Mouse (Mus musculus): ENCODE measurements around the gene Xylt1.

The Xylt1 gene

DNA sequence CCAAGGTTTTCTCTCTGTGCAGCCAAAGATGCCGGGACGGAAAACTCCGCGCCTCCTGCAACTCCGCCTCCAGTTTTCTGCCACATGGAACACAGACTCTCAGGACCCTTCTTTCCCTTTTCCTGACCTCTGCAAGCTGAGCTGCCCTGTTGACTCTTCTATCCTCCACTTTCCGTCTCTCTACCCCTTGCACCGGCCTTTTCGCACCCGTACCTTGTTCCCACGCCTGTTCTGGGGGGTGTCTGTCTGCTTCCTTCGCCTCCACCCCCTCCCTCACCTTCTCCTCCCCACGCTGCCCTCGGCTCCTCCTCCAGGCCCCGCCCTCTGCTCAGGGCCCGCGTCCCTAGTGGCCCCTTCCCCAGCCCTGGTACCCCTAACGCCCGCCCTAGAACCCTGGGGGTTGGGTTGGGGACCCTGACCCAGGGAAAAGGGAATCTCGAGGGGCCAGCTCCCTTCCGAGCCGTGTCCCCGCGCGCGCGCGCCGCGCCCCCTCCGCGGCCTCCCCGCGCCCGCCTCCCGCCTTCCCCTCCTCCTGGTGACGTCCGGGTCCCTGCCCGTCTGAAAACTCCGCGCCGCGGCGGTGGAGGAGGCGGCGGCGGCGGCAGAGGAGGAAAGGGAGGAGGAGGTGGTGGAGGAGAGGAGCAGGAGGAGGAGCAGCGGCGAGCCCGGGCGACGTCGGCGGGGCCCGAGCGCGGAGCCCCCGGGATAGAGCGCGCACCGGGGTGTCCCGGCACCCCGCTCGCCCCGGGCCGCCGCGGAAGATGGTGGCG is at the start of gene Xylt1:
Gene Xylt1 (plus strand): TSS at position 562 of the 770 bp plus-strand sequence.
- in situ Hi-C loops (cut with MboI; ENCODE audit: low sequenced_read_pairs) = no loop called here

DNA sequence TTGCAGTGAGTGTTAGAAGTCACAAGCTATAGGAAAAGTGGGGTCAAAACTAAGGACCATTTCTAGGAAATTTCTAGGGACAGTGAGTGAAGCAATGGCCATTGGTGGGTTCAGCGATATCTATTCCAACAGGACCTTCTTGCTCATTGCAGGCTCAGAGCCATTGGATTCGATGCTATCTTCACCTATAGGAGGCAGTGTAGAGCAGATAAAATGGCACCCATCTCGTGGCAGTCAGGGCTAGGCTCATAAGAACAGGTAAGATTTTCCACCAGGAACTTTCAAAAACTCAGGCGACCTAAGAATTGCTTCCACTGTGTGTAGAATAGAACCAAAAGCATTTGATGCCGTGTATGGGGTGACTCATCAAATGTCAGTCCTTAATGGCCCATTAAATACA is 46.8 kb upstream of the Xylt1 start:
- in situ Hi-C loops (cut with MboI; ENCODE audit: low sequenced_read_pairs) = no loop called here

DNA sequence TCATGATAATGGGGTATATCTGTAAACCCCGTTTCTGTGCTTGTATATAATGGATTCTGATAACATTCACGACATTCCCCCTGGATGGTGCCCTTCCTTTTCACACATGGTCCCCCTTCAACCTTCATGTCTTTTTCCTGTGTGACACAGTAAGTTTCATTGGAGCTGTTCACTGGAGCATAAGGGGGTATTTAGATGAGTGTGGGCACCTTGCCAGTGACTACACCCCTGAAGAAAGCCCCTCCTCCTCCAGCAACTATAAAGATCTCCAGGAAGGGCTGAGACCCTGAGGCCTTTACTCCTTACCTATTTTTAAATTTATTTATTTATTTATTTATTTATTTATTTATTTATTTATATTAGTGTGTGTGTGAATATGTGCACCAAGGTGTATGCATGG is 24.5 kb upstream of the Xylt1 start:
- in situ Hi-C loops (cut with MboI; ENCODE audit: low sequenced_read_pairs) = no loop called here

DNA sequence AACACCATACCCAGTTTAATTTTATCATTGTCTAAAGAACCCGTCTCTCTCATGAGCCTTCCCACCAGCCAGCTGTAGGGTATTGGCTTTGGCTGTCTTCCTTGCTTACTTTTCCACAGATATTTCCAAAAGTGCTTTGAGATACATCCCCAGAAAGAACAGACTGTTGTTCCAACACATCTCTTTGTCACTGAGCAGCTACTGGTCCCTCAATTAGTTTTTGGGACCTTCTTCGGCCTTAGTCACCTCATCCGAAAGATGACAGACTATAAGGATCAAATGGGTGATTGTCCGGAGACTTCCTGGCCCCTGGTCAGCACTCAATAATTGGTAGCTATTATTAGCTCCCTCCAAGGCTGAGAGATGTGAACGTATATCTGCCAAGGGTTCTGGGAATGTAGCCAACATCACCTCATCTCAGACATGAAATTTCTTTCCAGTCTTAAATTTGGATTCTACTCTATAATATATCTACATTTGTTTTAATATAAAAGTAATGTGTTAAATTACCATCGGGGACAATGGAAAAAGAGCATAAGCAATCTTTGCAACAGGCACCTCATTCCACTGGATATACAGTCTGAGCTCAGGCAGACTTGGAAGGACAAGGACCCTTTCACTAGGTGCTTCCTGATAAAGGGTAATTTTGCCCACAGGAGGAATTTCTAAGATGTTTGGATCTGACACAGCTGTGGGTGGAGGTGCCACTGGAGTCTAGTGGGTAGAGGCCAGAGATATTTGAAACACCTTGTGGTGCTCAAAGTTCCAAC is 23.2 kb upstream of the Xylt1 start:
- in situ Hi-C loops (cut with MboI; ENCODE audit: low sequenced_read_pairs) = no loop called here

DNA sequence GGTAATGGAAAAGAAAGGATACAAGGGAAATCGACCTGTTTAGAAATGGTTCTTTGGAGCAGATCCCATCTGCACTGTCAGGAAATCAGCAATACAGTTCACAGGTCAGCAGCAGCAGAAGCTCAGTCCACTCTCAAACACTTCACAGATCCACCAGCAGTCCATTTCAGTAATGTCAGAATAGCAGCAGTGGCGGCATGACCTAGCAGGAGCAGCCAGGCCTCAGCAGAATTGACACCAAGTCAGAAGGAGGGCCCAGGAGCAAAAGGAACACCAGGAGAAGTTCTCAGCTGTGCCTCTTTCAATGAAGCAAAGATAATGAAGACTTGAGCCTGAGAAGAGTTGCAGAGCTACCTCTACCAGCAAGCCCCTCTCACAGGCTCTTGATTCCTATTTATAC is 19.5 kb upstream of the Xylt1 start:
- in situ Hi-C loops (cut with MboI; ENCODE audit: low sequenced_read_pairs) = no loop called here

DNA sequence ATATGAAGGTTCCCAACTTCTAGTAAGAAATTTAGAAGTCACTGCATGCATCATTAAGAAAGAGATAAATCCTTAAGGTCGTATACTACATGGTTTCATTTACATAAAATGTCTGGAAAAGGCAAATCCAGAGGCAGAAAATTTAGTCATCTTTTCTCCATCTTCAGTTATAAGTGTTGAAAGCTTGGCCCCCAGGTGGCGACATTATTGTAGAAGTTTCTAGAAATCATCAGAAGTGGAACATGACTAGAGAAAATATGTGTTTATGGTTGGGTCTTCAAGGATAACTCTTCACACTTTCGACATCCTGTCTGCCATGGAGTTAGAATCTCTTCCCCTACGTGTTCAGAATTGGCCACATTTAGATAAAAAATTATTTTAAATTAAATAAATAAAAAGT is 18.3 kb upstream of the Xylt1 start:
- in situ Hi-C loops (cut with MboI; ENCODE audit: low sequenced_read_pairs) = no loop called here

DNA sequence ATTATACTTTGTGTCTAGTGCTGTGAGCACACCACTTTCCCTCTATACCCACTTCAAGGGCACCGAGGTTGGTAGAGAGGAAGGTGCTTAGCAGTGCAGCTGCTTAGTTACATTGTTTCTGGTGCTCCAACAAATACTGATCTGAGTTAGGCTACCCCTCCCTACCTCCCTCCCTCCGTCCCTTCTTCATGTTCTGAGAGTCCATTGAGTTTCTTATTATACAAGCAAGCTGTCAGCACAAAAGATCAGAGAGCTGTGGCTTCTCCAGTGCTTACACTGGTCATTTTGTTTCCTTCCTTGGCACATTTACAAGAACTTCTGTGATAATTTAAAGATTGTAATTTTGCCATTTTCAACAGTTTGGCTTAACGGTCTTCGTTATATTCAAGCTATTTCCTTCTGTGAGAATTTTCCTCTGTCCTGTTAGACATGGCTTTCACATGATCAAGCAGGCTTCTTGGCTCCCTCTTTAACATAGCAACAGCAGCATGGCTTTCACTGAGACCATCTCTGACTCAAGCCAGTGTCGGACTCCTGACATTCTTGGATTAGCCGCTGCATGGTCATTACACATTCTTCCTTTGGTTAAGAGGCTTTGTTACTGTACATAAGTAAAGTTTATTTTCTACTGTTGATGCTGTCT is 12.0 kb upstream of the Xylt1 start:
- in situ Hi-C loops (cut with MboI; ENCODE audit: low sequenced_read_pairs) = no loop called here

DNA sequence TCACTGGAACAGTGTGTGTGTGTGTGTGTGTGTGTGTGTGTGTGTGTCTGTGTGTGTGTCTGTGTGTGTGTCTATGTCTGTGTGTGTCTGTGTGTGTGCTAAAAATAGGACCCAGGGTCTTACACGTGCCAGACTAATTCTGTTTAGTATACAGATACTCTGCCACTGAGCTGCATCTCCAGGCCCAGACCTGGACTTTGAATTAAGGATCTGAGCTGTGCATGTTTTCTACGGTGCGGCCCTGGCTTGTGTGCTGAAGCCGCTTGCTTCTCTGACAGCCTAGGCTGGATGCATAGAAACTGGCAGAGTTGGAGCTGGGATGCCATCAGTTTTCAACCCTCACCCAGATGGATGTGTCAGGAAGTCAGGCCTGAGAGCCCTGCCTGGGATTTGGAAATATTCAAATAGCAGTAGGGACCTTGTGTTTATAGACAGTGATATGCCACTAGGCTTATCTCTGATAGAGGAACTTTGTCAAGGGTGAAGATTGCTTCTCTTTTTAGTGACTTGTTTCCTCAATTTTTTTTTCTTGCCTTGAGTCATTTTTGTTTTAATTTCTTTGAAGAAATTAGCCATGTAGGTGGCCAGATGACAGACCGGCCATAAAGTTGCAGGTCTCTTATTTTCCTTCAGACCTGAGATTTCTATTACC is 11.4 kb upstream of the Xylt1 start:
- in situ Hi-C loops (cut with MboI; ENCODE audit: low sequenced_read_pairs) = no loop called here

DNA sequence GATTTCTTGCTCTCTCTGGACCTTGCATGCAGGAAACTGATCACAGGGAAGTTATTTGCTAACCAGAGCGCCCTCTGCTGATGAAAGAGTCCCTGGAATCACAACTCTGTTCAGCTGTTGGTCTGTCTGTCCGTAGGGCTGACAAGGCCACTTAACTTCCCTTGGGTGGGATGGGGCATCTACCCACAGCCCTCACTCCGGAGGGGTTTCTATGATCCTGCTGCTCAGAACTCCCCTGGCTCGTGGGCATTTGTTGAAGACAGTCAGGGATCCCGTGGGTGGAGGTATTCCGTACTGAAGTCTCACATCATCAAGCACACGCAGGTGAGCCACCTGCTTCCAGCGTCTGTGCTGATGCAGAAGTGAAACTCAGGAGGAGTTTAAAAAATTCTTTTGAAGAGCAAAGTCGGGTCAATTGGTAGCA is 4.9 kb upstream of the Xylt1 start:
- in situ Hi-C loops (cut with MboI; ENCODE audit: low sequenced_read_pairs) = loop anchor here (10.0 kb wide), 1 partner anchor 259 kb away; no protein-coding TSS in a partner anchor

DNA sequence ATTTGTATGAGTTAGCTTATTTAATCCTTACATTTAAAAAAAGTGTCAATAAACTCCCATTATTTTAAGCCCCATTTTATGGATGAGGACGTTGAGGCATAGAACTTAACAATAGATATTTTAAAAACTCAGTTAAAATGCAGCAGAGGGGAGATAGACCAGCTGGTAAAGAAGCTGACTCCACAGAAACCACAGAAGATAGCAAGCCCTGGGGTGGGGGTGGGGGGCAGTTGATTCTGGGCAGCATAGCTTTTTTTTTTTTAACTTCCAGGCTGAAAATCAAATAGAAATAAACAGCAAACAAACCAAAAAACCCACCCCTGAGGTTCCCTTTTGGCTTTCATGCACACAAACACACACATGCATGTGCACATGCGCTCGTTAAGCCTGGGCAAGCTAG is 3.6 kb upstream of the Xylt1 start:
- in situ Hi-C loops (cut with MboI; ENCODE audit: low sequenced_read_pairs) = loop anchor here (10.0 kb wide), 1 partner anchor 258 kb away; no protein-coding TSS in a partner anchor

DNA sequence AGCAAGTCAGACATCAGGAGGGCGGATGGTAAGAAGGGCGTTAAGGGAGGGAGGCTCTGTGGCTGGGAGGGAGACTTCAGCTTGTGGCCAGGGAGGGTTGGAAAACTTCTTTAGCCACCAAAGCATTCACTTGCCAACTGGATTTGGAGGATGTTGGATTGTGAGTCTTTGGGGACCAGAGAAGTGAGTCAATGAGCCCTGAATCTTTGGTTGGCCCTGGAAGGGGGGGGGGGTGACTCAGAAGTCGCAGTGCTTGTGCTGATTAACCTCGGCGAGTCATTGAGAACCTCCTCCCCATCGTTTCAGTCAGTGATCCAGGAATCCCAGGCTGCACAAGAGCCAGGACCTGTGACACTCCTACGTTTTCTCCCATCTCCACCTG is 752 bp upstream of the Xylt1 start:
- in situ Hi-C loops (cut with MboI; ENCODE audit: low sequenced_read_pairs) = no loop called here

DNA sequence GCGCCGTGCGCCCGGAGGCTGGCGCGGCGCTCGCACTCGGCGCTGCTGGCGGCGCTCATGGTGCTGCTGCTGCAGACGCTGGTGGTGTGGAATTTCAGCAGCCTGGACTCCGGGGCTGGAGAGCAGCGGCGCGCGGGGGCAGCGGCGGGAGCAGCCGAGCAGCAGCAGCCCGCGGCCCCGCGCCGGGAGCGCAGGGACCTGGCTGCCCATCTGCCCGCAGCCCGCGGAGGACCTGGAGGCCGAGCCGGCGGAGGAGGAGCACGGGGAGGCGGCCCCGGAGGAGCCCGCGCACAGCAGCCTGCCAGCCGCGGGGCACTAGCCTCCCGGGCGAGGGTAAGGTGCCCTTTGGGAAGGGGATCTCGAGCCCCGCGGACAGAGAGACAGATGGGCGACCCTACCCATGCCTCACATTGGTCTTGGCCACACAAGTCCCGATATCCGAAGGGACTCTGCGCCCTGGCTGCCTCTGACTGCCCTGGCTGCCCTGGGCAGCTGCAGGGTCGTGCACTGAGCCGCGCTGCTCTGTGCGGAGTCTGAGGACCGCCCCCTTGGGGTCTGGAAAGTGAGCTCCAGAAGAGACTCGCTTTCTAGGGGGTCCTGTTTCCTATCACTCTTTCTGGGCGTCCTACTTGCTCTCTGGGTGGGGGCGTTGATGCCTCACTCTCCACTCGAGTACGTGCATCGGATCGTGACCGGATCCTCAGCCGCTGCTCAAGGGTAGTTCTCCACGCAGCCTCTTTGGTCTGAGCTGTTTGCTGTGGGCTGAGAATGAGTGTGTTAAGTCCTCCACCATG is 606 bp downstream of the Xylt1 start:
- in situ Hi-C loops (cut with MboI; ENCODE audit: low sequenced_read_pairs) = no loop called here

DNA sequence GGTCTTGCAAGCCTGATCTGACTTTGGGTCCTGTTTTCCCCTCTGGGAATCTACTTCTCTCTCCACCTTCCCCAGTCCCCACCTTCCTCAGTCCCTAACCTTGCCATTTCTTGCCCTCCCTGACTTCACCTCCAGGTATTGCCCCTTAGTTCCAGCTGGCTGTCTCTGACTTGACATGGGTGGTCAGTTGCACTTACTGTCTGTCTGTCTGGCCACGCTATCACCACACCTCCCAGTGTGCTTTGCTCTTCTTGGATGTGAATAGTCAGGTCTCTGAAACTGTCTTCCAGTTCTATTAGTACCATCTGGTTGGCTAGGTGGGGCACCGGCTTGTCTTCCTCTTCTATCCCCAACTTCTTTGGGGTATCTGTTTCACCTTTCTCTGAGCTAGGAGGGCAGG is 1.2 kb downstream of the Xylt1 start:
- in situ Hi-C loops (cut with MboI; ENCODE audit: low sequenced_read_pairs) = no loop called here

DNA sequence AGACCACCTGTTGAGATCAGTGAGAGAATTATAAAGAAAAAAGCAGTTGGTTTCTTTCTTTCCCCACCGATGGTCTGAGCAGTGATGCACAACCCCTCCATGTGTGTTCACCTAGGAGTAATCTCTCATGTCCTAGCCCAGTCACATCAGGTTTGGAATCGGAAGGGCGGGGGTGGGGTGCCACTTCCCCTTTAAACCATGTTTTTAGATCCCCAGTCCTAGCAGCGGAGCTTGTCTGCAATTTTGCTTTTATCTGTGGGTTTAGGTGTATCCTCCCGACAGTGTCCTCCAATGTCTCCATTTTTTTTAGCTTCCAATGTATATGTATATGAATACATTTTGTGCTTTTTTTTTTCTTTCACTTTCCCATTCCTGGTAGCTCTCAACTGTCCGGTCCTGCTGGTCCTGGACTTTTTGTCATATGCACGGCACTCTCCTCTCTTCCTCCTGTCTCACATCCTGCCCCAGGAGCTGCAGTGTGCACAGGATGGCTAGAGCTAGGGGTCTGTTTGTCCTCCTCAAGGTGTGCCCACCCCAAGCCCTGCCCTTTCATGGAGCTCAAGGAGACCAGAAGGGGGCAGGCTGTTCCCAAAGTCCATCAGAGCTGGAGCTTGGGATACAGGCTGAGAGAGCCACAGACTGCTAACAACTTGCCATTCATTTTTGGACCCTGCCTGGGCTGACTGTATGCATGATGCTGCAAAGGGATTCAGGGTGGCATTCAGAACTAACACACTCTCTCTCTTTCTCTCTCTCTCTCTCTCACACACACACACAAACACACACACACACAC is 2.6 kb downstream of the Xylt1 start:
- in situ Hi-C loops (cut with MboI; ENCODE audit: low sequenced_read_pairs) = no loop called here

DNA sequence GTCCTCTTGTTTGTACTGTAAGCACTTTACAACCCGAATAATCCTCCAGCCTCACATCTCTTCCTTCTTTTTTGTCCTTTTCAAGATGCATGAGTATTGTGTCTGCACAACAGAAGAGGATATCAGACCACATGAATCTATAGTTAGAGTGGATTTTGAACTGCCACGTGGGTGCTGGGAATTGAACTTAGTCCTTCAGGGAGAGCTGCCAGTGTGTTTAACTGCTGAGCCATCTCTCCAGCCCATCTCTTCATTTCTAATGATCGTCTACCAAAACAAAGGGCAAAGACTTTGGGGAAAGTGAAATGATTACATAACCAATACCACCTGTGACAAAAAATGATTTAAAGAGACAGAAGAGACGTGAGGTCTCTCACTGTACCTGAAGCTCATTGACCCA is 5.6 kb downstream of the Xylt1 start:
- in situ Hi-C loops (cut with MboI; ENCODE audit: low sequenced_read_pairs) = no loop called here

DNA sequence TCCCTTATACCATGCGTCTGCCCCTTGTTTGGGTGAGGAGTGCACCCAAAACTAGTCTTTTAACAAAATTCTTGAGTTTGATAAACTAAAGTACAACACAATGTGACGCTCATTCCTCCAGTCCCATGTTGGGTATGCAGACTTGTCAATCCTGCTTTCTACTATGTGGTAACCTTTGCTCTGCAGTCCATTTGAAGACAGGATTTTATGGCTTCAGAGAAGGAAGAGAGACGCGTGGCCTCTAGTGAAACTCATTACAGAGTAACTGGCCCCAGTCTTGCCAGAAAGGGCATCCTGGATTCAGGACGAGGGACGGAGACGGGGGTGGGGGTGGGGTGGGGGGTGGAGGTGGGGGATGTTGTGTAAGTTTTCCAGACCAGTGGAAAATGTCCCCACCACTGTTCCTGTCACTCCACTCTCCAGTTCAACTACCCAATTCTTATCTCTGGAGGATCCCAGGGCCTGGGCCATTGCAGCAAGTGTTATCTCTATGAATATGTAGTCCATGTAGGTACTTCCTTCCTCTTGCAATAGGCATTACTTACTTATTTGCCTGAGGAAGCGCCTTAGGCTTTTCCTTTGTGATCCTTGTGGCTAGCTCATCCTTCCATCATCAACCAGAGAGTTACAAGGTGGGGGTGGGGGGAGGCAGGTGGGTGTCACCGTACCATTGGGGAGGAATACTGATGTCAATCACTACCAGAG is 7.7 kb downstream of the Xylt1 start:
- in situ Hi-C loops (cut with MboI; ENCODE audit: low sequenced_read_pairs) = no loop called here

DNA sequence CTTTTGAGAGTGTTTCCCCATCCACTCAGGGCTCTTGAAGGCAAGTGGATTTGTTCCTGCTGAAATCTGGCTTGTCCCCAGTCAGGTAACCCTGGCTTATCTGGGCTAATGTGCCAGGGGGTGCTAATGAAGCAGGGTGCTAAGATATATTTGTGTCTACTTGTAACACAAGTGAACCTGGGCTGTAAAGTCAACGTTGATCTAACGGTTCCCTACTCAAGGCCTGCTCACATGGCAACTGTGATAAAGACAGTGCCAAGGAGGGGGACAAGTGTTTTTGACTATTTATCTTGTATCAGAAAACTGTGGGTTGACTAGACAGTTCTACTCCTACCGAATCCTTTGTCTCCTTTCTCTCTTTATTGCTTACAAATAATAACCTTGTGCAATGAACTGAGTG is 8.3 kb downstream of the Xylt1 start:
- in situ Hi-C loops (cut with MboI; ENCODE audit: low sequenced_read_pairs) = no loop called here

DNA sequence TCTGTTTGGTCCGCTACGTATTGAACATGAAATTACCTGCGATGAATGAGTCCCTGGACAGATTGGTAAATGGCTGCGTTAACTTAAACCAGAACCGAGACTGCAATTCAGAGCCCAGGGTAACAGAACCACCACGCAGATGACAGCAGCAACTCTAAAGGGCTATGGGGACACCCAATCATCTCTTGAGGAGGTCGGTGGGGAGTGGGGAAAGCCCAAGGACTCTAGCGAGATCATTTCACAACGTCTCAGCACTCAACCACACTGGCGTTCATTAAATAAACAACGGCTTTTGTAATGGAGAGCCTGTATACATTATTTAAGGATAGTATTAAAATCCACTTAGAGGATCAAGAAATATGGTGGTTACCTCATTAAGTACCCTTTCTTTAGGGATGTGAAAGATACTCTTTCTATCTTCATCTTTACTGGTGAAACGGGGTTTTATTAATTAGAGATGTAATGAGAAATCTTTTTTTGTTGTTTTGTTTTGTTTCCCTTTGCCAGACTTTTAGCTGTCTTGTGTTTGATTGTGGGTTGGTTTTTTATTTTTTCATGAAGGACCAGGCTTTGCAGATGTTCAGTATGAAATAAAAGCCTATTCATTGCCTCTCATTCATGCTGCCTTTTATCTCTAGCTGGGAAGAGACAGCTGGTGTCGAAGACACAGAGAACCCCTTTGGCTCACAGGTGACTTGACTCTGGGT is 12.2 kb downstream of the Xylt1 start:
- in situ Hi-C loops (cut with MboI; ENCODE audit: low sequenced_read_pairs) = no loop called here
